Mouse (Mus musculus) heart, embryonic 15.5 days (tissue): ENCODE data around the gene Gm5868. TPM values are rescaled to one million over a fixed set of nuclear protein-coding genes. Genes with fewer than 3 reads are reported as not detected.

Experiments
- polyA plus RNA-seq: library from polyadenylated mRNA; unstranded; fragments of >200 nt; fragmentation: Nextera tagmentation; extraction: Ambion mirVana; gene quantifications from 2 replicates; pipeline ENCODE4 v1.2.1, GENCODE M21; 2015

Gm5868 gene
- polyA plus RNA-seq, 1 experiment from 2014 or later: 0.10 TPM

Other genes with a start within 250 kb of the Gm5868 start
- 38.6 and 39.2 TPM in 2 replicates for gene Corin, start 83.1 kb downstream of the Gm5868 start, polyA plus RNA-seq
- gene Nfxl1, start 27.9 kb downstream of the Gm5868 start, polyA plus RNA-seq: 8.3 and 9.7 TPM in 2 replicates
- gene Zar1, start 6.3 kb downstream of the Gm5868 start, polyA plus RNA-seq: 0.09 and 0.14 TPM in 2 replicates
- gene Cnga1, start 56.7 kb upstream of the Gm5868 start, polyA plus RNA-seq: not detected in 2 replicates
- gene Nipal1, start 60.2 kb upstream of the Gm5868 start, polyA plus RNA-seq: 0.34 and 0.40 TPM in 2 replicates
- gene Txk, start 165.2 kb upstream of the Gm5868 start, polyA plus RNA-seq: 0.21 and 2.0 TPM in 2 replicates